Mouse (Mus musculus) fat pad, adult 2 months (tissue): ENCODE results near the gene Fam208a.

Experiments
- DNase-seq: peaks from one replicate; pipeline ENCODE4 v3.0.0-alpha.2; 2011; ENCODE audit warnings: low read depth, low spot score; ENCODE audit errors: extremely low read depth

The Fam208a gene

DNA sequence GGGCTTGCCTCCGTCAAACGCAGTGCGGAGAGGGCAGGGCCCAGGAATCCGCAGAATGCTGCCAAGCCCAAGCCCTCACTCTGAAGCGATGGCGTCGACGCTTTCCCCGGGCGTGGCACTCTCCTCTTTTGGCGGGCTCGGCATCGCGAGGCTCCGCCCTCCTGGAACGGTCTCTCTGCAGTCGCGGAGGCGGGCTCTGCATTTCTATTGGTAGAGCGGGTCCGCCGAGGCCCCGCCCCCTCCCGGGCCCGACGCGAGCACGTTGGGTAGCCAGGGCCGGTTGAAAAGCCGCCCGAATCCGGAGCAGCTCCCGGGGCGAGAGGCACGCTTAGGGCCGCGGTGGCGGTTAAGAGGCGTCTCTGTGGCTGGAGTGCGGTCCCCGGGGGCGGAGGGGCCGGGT lies at the start of gene Fam208a:
Gene Fam208a (plus strand): TSS at position 262 of the 400 bp plus-strand sequence.
- no peak for DNase-seq

DNA sequence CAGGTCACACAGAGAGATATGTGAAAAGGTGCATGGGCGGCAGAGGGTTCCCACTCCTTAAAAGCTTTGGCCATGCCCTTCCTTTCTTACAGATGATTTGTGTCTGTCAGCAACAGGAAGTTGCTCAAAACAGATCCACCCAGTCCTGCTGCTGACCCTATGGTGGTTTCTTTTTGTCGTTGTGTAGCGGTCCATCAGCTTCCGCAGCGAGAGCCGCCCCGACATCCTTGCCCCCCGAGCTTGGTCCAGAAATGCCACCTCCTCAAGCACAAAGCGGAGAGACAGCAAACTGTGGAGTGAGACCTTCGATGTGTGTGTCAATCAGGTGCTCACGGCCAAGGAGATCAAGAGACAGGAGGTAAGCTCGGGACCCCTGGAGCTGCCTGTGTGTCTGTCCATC lies 49.2 kb upstream of the Fam208a start:
- DNase-seq = no peak

DNA sequence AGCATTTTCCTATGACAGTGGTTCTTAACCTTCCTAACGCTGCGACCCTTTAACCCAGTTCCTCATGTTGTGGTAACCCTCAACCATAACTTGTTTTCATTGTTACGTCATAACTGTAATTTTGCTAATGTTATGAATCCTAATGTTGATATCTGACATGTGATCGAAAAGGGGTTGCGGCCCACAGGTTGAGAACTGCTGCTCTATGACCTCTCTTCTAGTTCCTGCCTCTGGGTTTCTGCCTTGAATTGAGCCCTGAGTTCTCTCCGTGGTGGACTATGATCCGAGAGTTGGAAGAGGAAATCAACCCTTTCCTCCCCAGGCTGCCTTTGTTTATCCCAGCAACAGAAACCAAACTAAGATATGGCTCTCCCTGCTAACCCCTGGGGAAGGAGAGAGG lies 47.2 kb upstream of the Fam208a start:
- DNase-seq = no peak

DNA sequence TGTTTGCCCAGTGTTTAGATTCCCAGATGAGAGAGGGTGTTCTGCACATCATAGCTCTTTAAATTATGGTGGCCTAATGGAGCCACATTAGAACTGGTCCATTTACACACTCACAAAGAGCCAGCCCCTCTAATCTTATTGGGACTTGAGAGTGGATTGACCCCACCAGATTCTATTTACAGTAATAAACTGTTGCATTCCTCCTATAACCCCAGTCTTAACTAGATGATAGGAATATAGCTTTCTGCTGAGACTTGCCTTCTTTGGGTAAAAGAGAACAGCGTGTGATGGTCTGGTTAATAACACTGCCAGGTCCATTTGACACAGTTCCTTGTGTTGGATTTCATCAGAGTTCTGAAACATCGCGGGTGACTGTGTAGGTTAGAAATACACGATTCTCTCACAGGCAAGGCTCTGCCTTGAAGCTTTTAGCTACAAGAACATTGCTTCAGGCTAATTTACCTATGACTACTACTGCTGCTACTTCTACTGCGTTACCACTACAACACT lies 45.3 kb upstream of the Fam208a start:
- DNase-seq = no peak

DNA sequence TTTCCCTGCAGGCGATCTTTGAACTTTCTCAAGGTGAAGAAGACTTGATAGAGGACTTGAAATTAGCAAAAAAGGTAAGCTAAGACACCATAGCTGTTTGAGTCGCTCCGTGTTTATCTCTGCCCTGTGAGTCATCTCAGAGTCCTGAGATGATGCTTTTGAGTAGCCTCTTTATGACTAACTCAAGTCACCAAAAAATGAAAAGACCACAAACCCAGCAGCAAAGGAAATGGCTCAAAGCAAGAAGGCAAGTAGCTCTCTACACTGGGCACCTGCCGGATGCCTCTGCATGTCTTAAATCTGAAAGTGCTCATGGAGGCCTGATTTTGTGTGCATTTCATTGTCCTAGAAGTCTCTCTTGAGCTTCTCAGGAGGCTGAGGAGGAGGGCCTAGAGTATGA lies 44.5 kb upstream of the Fam208a start:
- DNase-seq = no peak

DNA sequence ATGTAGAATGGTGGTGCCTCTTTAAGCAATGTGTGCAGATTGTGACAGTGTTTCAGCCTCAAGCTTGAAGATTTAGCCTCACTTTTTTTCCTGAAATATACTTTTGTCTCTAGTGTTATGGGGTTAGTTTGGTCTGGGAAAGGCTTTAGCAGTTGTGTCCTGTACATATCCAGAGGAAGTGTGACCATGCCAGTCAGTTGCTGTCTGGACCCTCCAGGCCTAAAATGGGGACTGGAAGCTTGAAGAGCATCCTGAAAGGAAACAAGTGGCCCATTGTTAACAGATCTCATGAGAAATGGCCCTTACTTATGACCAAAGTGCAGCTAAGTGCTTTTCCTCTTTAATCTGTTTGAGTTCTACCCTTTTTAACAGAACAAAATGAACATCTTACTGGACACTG lies 40.0 kb upstream of the Fam208a start:
- no peak for DNase-seq

DNA sequence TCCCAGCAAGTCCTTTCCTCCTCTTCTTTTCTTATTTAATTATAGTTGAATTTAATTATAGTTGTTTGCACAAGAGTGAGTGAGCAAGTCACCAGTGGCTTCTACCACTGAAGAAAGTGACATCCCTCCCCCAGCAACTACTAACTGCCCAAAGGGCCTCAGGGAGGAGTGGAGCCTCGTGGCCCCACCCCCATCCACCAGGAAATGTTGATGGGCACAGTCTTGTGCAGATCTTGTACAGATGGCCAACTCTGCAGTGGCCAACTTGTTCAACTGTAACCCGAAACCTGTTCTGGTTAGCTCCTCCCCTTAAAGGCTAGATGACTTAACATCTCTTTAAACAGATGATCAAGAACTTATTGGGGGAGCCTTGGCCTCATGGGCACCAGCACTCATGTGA lies 38.9 kb upstream of the Fam208a start:
- DNase-seq = no peak

DNA sequence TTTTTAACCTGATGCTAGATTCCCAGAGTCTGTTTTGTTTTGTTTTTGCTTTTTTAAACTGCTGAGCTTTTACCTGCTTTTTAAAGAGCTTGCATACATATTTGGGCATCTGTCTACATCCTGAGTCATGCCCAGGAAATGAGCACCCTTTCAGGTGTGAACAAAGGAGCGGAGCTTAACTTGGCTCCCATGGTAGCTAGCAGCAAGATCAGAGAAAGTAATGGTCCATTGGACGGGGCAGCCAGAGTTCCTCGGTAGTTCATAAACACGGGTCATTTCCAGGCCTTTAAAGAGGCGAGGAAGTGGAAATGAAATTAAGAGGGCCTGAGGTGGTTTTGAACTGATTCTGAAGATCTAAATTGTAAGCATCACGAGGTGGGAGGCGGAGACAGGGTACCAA lies 38.0 kb upstream of the Fam208a start:
- no peak for DNase-seq

DNA sequence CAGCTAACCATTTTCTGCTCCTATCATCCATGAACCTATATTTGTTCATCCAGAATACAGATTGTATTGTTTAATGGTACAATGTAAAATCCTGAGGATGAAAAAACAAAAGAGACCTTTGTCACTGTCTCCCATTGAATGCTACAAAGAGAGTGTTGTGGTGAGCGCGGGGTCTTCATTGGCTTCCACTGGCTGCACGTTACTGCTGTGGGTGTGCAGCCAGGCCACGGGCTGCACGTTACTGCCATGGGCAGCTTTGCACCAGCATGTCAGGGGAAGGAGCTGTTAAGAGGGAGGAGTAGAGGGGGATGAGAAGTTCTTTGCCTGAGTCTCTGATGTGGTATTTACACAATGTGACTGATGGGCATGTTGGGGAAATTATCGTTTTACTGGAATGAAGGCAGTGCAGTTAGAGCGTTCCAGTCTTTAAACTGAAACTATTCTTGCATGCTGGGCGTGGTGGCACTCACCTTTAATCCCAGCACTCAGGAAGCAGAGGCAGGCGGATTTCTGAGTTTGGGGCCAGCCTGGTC lies 36.8 kb upstream of the Fam208a start:
- no peak for DNase-seq

DNA sequence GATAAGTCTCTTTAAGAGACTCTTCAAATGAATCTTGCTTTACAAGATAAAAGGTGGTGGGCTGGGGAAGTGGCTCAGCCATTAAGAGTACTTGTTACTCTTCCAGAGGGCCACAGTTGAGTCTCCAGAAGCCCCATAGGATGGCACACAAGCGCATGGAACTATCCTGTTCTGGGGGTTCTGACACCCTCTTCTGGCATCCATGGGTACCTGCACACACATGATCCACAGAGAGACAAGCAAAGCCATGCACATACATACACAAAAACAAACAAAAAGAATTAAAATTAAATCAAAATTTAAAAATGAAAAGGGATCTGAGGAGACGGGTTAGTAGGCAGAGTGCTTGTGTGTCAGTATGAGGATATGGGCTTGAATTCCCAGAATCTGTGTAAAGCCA lies 36.0 kb upstream of the Fam208a start:
- DNase-seq = no peak

DNA sequence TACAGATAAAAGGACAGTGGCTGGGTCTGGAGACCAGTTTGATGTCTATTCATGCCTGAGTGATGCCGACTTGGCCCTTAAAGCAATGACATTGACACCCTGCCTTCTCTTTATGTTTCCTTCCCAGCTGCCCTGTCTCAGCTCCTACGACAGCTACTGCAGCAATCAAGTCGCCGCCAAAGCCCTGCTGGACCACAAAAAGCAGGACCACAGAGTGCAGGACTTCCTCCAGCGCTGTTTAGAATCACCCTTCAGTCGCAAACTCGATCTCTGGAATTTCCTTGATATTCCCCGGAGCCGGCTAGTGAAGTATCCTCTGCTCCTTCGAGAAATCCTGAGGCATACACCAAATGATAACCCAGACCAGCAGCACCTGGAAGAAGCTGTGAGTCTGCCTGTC lies 34.8 kb upstream of the Fam208a start:
- DNase-seq = no peak

DNA sequence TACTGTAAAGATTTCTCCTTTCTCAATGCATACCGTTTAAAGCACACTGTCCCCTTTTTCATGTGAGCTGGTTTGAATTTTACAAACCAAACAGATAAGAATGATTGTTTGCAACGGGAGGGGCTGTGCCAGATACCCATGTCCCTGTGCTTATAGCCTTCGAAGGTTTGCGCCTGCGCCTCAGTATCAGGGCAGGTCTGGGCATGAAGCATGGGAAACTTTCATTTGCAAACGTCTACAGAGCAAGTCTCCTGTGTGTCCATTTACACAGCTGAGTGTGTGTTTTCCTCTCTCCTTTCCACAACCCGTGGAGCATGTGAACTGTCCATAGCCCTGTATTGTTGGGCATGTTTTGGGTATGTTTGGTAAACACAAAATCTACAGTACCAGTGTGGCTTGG lies 32.2 kb upstream of the Fam208a start:
- DNase-seq = no peak

DNA sequence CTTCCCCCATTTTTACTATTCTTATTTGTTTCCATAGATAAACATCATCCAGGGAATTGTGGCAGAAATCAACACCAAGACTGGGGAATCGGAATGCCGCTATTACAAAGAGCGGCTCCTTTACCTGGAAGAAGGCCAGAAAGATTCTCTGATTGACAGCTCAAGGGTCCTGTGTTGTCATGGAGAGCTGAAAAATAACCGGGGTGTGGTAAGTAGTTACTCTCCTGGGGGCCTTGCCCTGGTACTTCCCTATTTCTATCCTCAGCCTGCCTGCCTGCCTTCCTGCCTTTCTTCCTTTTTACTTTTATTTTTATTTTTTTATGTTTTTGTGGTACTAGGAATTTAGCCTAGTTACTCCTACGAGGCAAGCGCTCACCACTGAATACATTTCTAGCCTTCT lies 31.1 kb upstream of the Fam208a start:
- DNase-seq = no peak

DNA sequence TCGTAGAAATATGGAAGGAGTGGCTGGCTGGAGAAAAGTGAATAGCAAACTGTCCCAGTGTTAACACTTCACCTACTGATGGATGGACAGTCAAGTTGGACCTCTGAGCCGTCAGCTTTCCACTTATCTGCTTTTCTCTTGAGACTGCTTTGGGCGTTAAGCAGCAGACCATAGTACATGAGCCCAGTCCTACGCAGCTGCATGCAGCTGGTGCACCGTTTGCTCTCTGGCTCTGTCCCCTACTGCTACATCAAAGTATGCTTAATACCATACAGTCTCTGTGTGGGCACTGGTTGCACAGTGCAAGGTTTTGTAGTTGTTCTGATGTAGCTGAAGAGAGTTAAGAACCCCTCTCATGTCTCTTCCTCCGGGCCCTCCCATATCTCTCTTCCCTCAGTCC lies 28.1 kb upstream of the Fam208a start:
- no peak for DNase-seq

DNA sequence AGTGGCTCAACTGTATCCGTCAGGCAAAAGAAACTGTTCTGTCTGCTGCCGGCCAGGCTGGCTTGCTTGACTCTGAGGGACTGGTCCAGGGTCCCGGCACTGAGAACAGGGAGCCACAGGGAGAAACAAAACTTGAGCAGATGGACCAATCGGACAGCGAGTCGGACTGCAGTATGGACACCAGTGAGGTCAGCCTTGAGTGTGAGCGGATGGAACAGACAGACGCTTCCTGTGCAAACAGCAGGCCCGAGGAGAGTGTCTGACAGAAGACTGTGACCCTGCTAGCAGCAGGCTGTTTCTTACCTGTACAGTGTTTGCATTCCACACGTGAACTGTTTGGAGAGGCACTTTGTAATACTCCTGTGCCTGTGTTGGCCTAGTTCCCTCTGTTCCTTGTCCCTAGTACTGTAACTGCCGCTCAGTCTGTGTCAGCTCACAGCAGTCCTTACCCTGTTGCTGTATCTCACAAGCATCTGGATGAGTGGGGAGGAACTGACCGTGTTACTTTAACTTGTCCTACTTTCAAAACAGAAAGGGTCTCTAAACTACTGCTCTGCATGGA lies 26.8 kb upstream of the Fam208a start:
- no peak for DNase-seq

DNA sequence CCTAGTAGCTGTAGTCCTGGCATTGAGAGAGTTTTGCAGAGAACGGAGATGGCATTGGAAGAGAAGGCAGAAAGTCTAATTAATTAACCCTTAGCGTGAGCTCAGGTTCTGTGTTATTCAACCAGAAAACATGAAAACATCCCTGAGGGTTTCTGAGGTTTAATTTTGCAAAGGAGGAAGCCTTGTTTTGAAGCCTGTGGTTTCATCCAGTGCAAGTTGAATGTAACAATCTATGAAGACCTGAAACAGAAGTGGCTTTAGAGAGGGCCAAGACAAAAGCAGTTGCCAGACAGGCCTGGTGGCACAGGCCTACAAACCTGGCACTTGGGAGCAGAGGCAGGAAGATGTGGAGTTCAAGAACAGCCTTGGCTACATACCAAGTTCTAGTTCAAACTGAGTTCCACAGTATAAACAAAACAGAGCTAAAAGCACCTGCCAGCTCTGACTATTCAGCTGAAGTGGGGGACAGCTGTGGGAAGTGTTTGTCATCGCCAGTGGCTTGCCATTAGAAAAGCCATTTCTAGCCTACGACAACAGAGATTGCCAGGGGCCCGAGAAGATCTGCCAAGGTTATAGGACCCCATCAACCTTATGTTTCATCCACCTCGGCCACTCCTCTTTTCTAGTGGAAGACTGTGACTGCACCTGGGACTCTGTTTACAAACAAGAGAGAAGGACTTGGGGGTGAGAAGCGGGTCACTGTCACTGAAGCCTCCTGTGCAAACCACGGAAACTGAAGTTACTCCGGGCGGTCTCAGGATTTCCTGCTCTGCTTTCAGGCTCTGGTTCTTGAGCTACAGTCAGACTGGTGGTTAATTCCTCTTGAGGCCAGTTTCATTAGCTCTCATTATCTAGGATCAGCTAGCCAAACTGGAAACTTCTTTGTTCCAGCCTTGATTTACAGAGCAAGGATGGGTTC lies 26.0 kb upstream of the Fam208a start:
- no peak for DNase-seq

DNA sequence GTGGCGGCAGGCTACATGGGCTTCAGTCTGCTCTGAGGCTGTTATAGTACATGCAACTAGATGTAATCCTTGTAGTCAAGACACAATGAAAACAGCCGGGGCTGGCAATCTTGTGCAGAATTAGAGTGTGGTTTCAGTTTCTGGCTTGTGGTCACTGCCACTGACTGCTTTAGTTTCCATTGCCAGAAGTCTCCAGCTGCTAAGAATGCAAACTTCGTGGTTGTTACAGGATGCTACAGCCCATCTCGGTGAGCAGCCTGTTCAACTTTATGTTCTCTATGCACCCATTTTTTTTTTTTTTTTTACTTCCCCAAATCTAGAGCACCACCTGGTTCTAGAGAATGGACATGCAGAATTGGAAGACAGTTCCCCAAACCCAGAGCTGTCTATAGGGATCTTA lies 23.2 kb upstream of the Fam208a start:
- DNase-seq = no peak

DNA sequence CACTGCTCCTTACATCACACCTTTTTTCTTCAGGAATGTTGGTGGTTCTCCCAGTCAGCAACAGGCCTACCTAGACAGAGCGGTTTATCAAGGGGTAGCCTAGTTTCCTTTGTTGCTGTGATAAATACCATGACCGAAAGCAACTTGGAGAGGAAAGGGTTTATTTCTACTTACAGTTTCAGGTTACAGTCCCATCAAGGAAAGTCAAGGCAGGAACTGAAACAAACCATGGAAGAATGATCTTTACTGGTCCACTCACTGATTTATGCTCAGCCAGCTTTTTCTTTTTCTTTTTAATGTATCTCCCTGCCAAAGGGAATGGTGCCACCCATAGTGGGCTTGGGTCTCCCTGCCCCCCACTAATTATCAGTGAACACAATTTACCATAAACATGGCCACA lies 22.7 kb upstream of the Fam208a start:
- DNase-seq = no peak

DNA sequence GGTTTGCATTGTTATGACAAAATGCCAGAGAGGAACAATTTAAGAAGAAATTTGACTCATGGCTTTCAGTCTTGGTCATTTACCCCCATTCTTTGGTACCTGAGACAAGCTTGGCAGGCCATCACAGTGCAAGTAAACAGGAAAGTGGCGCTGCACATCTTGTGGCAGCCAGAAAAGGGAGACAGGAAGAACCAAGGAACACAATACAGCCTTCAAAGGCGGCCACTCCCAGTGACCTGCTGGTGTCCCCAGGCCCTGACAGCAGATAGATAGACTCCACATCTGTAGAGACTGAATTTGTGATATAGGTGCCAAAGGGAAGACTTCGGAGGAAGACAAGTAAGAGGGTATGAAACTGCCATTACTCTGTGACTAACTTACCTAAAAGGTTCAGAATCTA lies 20.4 kb upstream of the Fam208a start:
- DNase-seq = no peak

DNA sequence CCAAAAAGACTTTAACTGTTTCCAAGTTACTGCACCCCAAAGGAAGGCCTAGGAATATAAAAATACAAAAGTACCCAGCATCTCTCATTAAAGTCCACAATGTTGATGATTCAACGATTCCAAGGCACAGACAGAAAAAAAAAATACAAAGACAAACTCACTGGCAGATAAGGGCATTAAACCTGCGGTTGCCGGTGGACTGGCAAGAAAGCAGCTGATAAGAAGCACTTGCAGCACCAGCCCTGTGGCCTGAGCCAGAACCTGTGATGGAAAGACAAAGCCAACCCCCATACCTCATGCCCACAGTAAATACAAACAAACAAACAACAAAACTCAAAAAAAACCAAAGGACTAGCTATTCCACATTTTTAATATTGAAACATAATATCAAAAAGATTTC lies 19.0 kb upstream of the Fam208a start:
- DNase-seq = no peak

DNA sequence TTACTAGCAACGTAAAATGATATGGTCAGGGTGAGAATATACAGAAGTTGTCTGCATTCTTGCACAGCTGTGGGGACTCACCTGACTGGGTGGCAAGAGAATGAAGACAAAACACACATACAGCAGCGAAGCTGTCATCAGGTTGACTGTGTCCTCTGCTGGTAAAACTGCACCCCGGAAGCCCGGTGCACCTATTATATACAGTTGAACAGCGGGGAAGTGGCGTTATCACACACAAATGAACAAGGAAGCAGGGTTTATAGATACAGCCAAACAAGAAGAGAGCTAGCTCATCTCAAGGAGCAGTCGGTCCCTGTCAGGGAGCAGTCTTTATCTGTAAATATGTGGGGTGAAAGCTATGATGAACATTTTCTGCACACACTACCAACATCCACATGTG lies 17.1 kb upstream of the Fam208a start:
- DNase-seq = no peak

DNA sequence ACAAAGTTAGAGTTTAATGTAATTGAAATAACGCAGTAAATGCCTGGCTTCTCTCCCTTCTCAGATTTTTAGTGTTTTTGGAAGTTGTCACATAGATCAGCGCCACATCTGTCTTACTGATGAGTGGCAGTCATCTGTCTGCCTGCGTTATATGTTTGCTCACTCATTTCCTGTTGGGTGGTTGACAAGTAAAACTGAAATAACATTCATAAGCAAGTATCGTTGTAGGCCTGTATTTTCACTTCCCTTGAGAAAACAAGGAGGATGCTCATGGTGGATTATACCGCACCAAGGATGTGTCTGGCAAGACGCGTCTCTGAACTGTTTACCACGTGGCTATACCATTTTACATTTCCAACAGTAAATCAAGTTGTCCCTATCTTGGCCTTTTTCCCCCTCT lies 15.9 kb upstream of the Fam208a start:
- no peak for DNase-seq
